Mouse (Mus musculus) layer of hippocampus, adult 8-10 months (tissue): Measurements from ENCODE around the gene Cox8a. TPM values are rescaled to one million over a fixed set of nuclear protein-coding genes. Genes with fewer than 3 reads are reported as not detected.

Experiments used
- total RNA-seq, 4 experiments: library from RNA; stranded (reverse); gene quantifications; 2 replicates each; pipeline ENCODE4 v1.2.4; 2022

The Cox8a gene
- total RNA-seq, 4 experiments from 2014 or later = 1,017 to 1,089 (median 1,062) TPM

Other genes with a start within 250 kb of the Cox8a start
- gene Ppp1r14b, start 242.6 kb downstream of the Cox8a start, total RNA-seq = 10 to 100 TPM; 55.4 to 81.1 (median 63.5) TPM
- gene Plcb3, start 241.1 kb downstream of the Cox8a start, total RNA-seq = 10 to 100 TPM; 13.4 to 19.9 (median 18.0) TPM
- gene Fkbp2, start 237.1 kb downstream of the Cox8a start, total RNA-seq = 100 to 1,000 TPM in 1 of 4 experiments, 10 to 100 TPM in 3; 63.5 to 104 (median 83.1) TPM
- 10 to 100 TPM; 80.4 to 93.8 (median 90.1) TPM for gene Vegfb, start 230.0 kb downstream of the Cox8a start, total RNA-seq
- gene Dnajc4, start 225.0 kb downstream of the Cox8a start, total RNA-seq = 10 to 100 TPM; 26.1 to 29.9 (median 29.5) TPM
- 10 to 100 TPM; 13.7 to 17.4 (median 14.2) TPM for gene Nudt22, start 221.5 kb downstream of the Cox8a start, total RNA-seq
- 10 to 100 TPM; 16.5 to 20.8 (median 16.6) TPM for gene Trpt1, start 221.5 kb downstream of the Cox8a start, total RNA-seq
- gene Fermt3, start 198.1 kb downstream of the Cox8a start, total RNA-seq = 10 to 100 TPM in 2 of 4 experiments, 1 to 10 TPM in 2; 3.7 to 17.8 (median 9.2) TPM
- gene Stip1, start 177.6 kb downstream of the Cox8a start, total RNA-seq = 100 to 1,000 TPM; 155 to 228 (median 191) TPM
- gene Macrod1, start 160.8 kb downstream of the Cox8a start, total RNA-seq = 10 to 100 TPM; 19.2 to 21.4 (median 20.1) TPM
- gene Flrt1, start 111.9 kb downstream of the Cox8a start, total RNA-seq = 10 to 100 TPM; 18.9 to 23.5 (median 21.5) TPM
- gene Otub1, start 11.3 kb downstream of the Cox8a start, total RNA-seq = 100 to 1,000 TPM; 277 to 297 (median 291) TPM
- 10 to 100 TPM; 34.6 to 44.2 (median 36.6) TPM for gene Naa40, start 23.6 kb upstream of the Cox8a start, total RNA-seq
- 10 to 100 TPM; 12.7 to 17.0 (median 14.6) TPM for gene Rcor2, start 49.7 kb upstream of the Cox8a start, total RNA-seq
- gene Mark2, start 124.2 kb upstream of the Cox8a start, total RNA-seq = 100 to 1,000 TPM; 101 to 135 (median 120) TPM
- 10 to 100 TPM; 31.8 to 36.3 (median 33.9) TPM for gene Spindoc, start 165.4 kb upstream of the Cox8a start, total RNA-seq
- gene 2700081O15Rik, start 200.0 kb upstream of the Cox8a start, total RNA-seq = 10 to 100 TPM; 37.1 to 44.0 (median 40.6) TPM